Mouse (Mus musculus) kidney, postnatal 14 days (tissue): ENCODE data around the gene Ikbke.

Experiments
- DNase-seq: peaks from one replicate; pipeline ENCODE4 v3.0.0; 2022; ENCODE audit warnings: mixed read lengths

Ikbke gene

DNA sequence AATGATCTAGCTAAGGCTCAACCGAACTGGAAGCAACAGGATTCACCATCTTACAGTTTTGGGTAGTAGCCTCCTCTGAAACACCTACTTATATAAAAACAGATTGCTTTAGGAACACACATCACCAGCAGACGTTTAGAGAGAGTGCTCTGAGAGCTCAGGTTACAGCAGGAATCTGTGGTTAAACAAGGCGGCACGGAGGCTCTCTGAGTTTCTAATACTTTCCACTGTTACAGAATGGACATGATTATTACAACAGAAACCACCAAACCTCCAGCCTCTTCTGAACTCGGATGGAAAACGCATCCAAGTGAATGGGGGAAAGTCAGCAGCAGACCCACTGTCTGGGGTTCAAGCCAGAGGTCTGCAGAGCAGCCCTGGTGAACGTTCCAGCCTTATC lies 43.3 kb downstream of the Ikbke start:
- no peak for DNase-seq

DNA sequence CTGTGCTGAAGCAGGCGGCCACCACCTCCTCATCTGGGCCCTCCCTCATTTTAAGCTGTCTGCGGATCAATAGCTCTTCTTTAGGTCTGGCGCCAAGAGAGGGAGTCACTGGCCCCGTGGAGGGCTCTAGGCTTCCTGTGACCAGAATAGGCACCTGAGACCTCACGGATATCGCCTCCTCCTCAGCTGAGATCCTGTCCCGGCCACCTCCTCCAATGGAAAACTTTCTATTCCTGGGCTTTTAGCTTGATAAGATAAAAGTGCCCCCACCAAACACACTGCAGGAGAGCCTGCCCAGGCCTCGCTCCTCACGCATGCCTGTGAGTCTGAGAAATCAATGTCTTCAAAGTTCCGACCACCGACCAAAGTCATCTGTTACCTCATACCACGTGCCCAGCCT lies 45.9 kb downstream of the Ikbke start:
- DNase-seq, result no peak

DNA sequence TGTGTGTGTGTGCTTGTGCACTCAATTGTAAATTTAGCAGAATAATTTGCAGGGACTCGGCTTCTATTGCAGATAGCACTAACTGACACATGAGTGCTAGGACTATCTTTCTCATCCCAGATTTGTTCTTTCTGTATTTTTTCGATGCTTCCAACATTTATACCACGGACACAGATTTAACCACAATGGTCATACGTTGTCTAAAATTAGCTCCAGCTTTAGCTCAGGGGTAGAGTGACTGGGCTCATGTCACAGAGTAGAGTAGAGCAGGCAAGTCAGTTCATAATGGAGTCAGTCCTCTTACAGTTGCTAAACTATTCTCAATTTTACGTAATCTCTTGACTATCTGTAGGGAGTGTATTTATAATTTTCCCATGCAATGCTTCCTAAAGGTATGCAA lies 50.7 kb downstream of the Ikbke start:
- no peak for DNase-seq

GRCm38 (mm10) chr1:131228225-131228624 lies 51.2 kb downstream of the Ikbke start:
- DNase-seq, result no peak

GRCm38 (mm10) chr1:131224848-131225471 lies 54.4 kb downstream of the Ikbke start:
- peak; percentile 45 for DNase-seq

DNA sequence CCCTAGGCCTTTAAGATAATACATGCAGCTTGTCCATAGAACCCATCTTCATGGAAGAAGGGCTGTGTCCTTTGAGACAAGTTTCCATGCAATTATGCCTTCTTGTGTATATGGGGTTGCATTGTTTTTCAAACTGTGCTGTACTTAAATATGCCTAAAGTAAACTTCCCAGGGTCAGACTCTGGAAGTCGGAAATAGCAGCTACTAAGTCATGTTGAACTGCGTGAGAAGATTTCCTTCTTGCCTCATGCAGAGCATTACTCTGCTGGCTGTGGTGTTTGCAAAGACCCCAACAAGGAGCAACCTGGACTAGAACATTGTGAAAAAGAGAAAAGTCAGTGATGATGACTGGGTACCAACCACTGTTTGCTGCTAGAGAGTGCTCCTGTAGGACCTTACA lies 56.1 kb downstream of the Ikbke start:
- DNase-seq, result no peak

GRCm38 (mm10) chr1:131221822-131222590 lies 57.4 kb downstream of the Ikbke start:
- DNase-seq, result no peak

- DNase-seq, result no peak
Observed at GRCm38 (mm10) chr1:131218933-131219332, 60.5 kb downstream of the Ikbke start.

GRCm38 (mm10) chr1:131213361-131213760 lies 66.0 kb downstream of the Ikbke start:
- DNase-seq, result no peak

DNA sequence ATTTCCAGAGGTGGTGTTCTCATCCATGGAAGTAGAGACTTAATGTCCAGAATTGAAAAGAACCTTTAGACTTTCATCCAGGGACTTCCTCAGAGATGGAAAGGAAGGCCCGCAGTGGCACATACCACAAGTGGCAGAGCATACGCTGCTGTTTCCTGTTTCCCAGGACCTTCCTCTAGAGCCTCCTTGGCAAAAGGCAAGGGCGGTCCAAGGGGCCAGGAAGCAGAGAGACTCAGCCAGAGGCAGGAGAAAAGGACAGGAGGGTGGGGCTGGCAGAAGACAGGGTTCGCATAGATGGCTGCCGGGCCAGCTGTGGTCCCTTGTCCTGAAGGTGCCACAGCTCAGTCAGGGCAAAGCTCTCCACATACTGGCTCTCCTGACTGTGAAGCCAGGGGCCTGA lies 66.5 kb downstream of the Ikbke start:
- DNase-seq, result no peak

DNA sequence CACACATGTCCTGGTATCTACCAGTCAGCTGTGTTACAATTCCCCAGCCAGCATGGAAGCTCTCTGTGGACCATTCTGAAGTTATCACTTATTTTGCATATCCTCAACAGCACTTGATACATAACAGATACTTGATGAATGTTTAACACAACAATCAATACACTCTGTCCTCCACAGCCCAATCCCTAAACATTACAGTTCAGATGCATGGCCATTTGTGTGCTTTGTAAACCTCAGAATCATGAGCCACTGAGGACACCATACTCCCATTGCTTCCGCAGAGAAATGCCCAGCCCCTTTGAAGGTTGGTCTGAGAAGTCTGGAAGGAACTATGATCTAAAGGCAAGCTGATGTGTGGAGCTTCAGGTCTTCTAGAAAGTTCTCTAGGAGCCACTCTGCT lies 67.8 kb downstream of the Ikbke start:
- no peak for DNase-seq

DNA sequence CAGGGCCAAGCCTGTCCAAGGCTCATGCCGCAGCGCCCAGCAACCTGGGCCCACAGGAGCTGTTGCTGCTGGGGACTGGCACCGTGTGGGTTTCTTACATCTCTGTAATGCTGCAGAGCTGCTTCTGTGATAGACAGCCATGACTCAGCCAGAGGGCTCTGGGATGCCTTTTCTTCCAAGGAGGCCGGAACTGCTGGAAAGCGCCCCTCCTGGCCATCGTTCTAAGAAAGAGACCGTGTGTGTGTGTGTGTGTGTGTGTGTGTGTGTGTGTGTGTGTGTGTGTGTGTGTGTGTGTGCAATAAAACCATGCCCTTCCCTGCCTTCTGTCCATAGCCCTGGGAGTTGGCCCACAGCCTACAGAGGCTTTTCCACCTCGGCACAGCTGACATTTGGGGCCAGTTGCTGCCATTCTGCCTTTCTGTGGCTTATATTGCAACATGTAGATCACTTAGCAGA lies 69.4 kb downstream of the Ikbke start:
- DNase-seq, result no peak

DNA sequence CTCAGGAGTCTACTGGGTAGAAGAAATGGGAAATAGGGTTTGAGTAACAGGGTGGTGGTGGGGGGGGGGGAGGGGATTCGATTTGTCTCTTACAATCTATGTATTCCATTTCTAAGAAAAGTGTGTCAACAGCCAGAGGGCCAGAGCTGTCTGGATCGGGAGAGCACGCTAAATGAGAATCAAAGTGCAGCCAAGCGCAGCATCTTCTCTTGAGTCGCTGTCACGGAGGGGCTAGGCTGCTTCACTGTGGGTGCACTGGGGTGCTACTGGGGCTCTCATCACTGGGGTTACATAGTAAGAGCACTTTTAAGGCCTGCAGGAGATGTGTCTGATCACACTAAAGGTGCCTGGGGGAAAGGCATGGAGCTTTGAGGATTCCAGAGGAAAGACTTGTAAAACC lies 70.6 kb downstream of the Ikbke start:
- DNase-seq, result no peak

DNA sequence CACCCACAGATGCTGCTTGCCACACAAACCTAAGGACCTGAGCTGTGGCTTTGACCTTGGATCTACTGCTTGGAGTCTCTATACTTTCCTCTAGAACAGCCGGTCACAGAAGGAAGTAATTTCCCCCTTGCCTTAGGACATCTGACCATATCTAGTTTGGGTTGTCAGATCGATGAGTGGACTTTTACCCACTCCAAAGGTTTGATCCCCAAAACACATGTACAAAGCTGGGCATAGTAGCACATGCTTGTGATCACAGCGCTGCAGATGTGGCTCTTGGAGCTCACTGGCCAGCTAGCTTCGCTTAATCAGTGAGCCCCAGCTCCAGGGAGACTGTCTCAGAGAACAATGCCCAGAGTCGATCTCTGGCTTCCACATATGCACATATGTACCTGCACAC lies 71.3 kb downstream of the Ikbke start:
- no peak for DNase-seq

DNA sequence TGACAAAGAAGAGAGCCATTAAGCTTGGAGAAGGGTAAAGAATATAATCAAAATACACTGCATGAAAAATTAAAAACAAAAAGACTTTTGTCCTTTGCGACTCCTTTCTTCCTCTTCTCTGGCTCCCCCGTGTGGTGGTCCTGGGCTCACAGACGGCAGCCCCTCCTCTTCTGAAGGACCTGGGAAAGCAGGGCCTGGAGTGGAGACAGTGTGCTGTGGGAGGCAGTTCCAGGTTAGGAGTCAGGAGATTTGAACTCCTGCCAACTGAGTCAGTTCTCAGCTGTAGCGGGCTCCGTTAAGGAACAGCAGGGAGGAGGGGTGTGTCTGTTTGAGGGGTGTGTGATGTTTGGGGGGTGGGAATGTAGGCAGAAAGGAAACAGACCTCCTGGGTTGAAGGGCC lies 71.9 kb downstream of the Ikbke start:
- DNase-seq, result peak; percentile 71

GRCm38 (mm10) chr1:131206342-131206741 lies 73.1 kb downstream of the Ikbke start:
- no peak for DNase-seq

DNA sequence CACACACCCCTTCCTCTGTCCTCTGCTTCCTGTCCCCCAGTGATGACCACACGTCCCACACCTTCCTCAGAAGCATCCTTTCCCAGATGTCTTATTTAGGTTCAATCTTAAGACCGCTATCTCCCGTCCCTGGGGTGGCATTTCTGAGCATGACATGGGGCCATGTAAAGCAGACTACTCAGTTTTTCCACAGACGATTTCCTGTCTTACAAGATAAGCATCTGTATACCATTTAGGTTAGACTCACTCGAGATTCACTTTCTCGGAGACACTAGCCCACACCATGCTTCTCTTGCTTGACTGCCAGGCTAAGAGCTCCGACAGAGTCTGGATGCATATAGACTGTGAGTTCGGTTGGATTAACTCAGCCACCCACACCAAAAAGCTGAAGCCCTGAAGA lies 74.9 kb downstream of the Ikbke start:
- DNase-seq, result no peak
